ENCODE assay signal across 27 mouse cellular contexts in genomic region chr1:164353443-164353842, GRCm38 (mm10). TPM values are rescaled to one million over a fixed set of nuclear protein-coding genes. Genes with fewer than 3 reads are reported as not detected.
DNase-seq lines count a peak whose midpoint lies in the region; ATAC-seq lines count a peak whose summit lies in the region.
"Had no signal": no experiment of that assay in that cellular context is flagged by ENCODE, and none has a peak within 500 bp of the region (broad histone marks: within the 10 kb centered on the region; RNA-seq: fewer than 3 reads in every experiment).

No protein-coding gene starts in this region.

- H3K4me1 ChIP-seq in hindbrain, embryonic 11.5 days (replicated peaks; ENCODE audit: control insufficient read depth, insufficient read depth, low read length), result no peaks in the 10 kb centered on the region; the same call in 1 of the 2 replicates
- H3K4me1 ChIP-seq in hindbrain, embryonic 10.5 days (replicated peaks), result peaks cover 4% of the 10 kb centered on the region; the same call in 1 of the 2 replicates
- no peaks in the 10 kb centered on the region for H3K4me1 ChIP-seq in neural tube, embryonic 12.5 days
- H3K4me1 ChIP-seq in neural tube, embryonic 15.5 days, result no peaks in the 10 kb centered on the region
- H3K4me1 ChIP-seq in neural tube, embryonic 14.5 days (ENCODE audit: control insufficient read depth, insufficient read depth, low read length), result no peaks in the 10 kb centered on the region
- H3K4me1 ChIP-seq: forebrain, embryonic 10.5 days; heart, embryonic 15.5 days; limb, embryonic 15.5 days; lung, embryonic 15.5 days; megakaryocyte, embryonic 14.5 days had no signal

- 52% methylated on average over 3 of the region's 3 CpGs for WGBS in hindbrain, embryonic 11.5 days
- 45% methylated on average over 3 of the region's 3 CpGs for WGBS in hindbrain, embryonic 10.5 days
- 37% methylated on average over 3 of the region's 3 CpGs for WGBS in neural tube, embryonic 12.5 days
- 24% methylated on average over 3 of the region's 3 CpGs for WGBS in neural tube, embryonic 15.5 days
- 37% methylated on average over 3 of the region's 3 CpGs for WGBS in neural tube, embryonic 14.5 days

- no peak overlapping the region for H3K27ac ChIP-seq in hindbrain, embryonic 11.5 days (ENCODE audit: low read depth, low read length)
- no peak overlapping the region for H3K27ac ChIP-seq in hindbrain, embryonic 10.5 days
- H3K27ac ChIP-seq in neural tube, embryonic 12.5 days, result no peak overlapping the region
- H3K27ac ChIP-seq in neural tube, embryonic 15.5 days (replicated peaks), result no peak overlapping the region
- no peak overlapping the region for H3K27ac ChIP-seq in neural tube, embryonic 14.5 days (ENCODE audit: low read depth, low read length)
- H3K27ac ChIP-seq: forebrain, embryonic 10.5 days; heart, embryonic 15.5 days; limb, embryonic 15.5 days; liver, embryonic 14.5 days; lung, embryonic 15.5 days had no signal

- H3K4me3 ChIP-seq in hindbrain, embryonic 11.5 days (ENCODE audit: low read depth, low read length), result no peak overlapping the region
- no peak overlapping the region for H3K4me3 ChIP-seq in hindbrain, embryonic 10.5 days
- H3K4me3 ChIP-seq in neural tube, embryonic 12.5 days, result no peak overlapping the region
- no peak overlapping the region for H3K4me3 ChIP-seq in neural tube, embryonic 15.5 days (replicated peaks)
- H3K4me3 ChIP-seq in neural tube, embryonic 14.5 days (ENCODE audit: low read depth, low read length), result no peak overlapping the region
- H3K4me3 ChIP-seq: forebrain, embryonic 10.5 days; heart, embryonic 15.5 days; limb, embryonic 15.5 days; lung, embryonic 15.5 days; megakaryocyte, embryonic 14.5 days had no signal

- ATAC-seq in hindbrain, embryonic 11.5 days (ENCODE audit: low FRiP score), result peak; percentile 40; the same call in 1 of the 2 replicates
- 0 out of 2 replicates have a peak, but pooled peaks have one; percentile 21 for ATAC-seq in neural tube, embryonic 12.5 days (ENCODE audit: low FRiP score, low read depth)
- no peak for ATAC-seq in neural tube, embryonic 15.5 days (ENCODE audit: low FRiP score)
- peak; percentile 11; the same call in 1 of the 2 replicates for ATAC-seq in neural tube, embryonic 14.5 days (ENCODE audit: low read depth)
- ATAC-seq: CD4-positive, CD25-positive, alpha-beta regulatory T cell, adult 4 months; forebrain, embryonic 16.5 days; inflammation-experienced regulatory T-cells, adult 6 months had no signal

- H3K36me3 ChIP-seq in hindbrain, embryonic 11.5 days (ENCODE audit: control insufficient read depth, insufficient read depth, low read length), result no peaks in the 10 kb centered on the region
- H3K36me3 ChIP-seq in hindbrain, embryonic 10.5 days, result peaks cover 19% of the 10 kb centered on the region
- peaks cover 2% of the 10 kb centered on the region; the same call in 1 of the 2 replicates for H3K36me3 ChIP-seq in neural tube, embryonic 12.5 days
- peaks cover 1% of the 10 kb centered on the region; the same call in 1 of the 2 replicates for H3K36me3 ChIP-seq in neural tube, embryonic 15.5 days
- 0 out of 2 replicates have a peak, but pooled peaks cover under 1% of the 10 kb centered on the region for H3K36me3 ChIP-seq in neural tube, embryonic 14.5 days (ENCODE audit: control insufficient read depth, insufficient read depth, low read length)
- H3K36me3 ChIP-seq: lung, embryonic 15.5 days had no signal

- no peak overlapping the region for H3K4me2 ChIP-seq in hindbrain, embryonic 11.5 days (replicated peaks; ENCODE audit: low read depth, low read length)
- no peak overlapping the region for H3K4me2 ChIP-seq in neural tube, embryonic 12.5 days (replicated peaks)
- H3K4me2 ChIP-seq in neural tube, embryonic 15.5 days, result no peak overlapping the region
- no peak overlapping the region for H3K4me2 ChIP-seq in neural tube, embryonic 14.5 days (ENCODE audit: low read depth, low read length)
- H3K4me2 ChIP-seq: heart, embryonic 15.5 days; limb, embryonic 15.5 days; lung, embryonic 15.5 days had no signal

- DNase-seq in hindbrain, embryonic 11.5 days (ENCODE audit: low spot score), result no peak
- DNase-seq in hindbrain, embryonic 10.5 days (ENCODE audit: low spot score), result no peak
- peak; percentile 26 for DNase-seq in testis, postnatal 14 days (ENCODE audit: low spot score)
- DNase-seq in left cerebral cortex, adult 11 months (ENCODE audit: low spot score), result no peak
- no peak for DNase-seq in left cerebral cortex, postnatal 36 days (ENCODE audit: low spot score in 2 of 2)
- DNase-seq: adrenal gland, postnatal 25 days; cerebellum, adult 11 months; cerebellum, adult 9-11 months; gastrocnemius, postnatal 36 days; heart, postnatal 4 days; kidney, postnatal 25 days; left cerebral cortex, postnatal 4 days; lung, postnatal 36 days; midbrain, embryonic 14.5 days; spleen, adult 18-20 months had no signal

- intact Hi-C loops in left cerebral cortex, postnatal 36 days (cut with DNase I), result no loop called here

- no peaks in the 10 kb centered on the region for H3K27me3 ChIP-seq in hindbrain, embryonic 11.5 days (ENCODE audit: control insufficient read depth, insufficient read depth, low read length)
- H3K27me3 ChIP-seq in hindbrain, embryonic 10.5 days (ENCODE audit: insufficient read depth, poor library complexity, severe bottlenecking), result no peaks in the 10 kb centered on the region
- H3K27me3 ChIP-seq in neural tube, embryonic 12.5 days (replicated peaks), result no peaks in the 10 kb centered on the region
- no peaks in the 10 kb centered on the region for H3K27me3 ChIP-seq in neural tube, embryonic 15.5 days (replicated peaks)
- H3K27me3 ChIP-seq in neural tube, embryonic 14.5 days (ENCODE audit: control insufficient read depth, insufficient read depth, low read length), result no peaks in the 10 kb centered on the region
- H3K27me3 ChIP-seq: heart, embryonic 15.5 days; limb, embryonic 15.5 days; lung, embryonic 15.5 days; megakaryocyte, embryonic 14.5 days had no signal

- H3K9me3 ChIP-seq in hindbrain, embryonic 11.5 days (ENCODE audit: control insufficient read depth, low read length), result no peaks in the 10 kb centered on the region
- no peaks in the 10 kb centered on the region for H3K9me3 ChIP-seq in hindbrain, embryonic 10.5 days
- no peaks in the 10 kb centered on the region for H3K9me3 ChIP-seq in neural tube, embryonic 12.5 days
- no peaks in the 10 kb centered on the region for H3K9me3 ChIP-seq in neural tube, embryonic 15.5 days (replicated peaks)
- H3K9me3 ChIP-seq in neural tube, embryonic 14.5 days (ENCODE audit: control insufficient read depth, low read length), result no peaks in the 10 kb centered on the region
- H3K9me3 ChIP-seq: forebrain, embryonic 10.5 days; heart, embryonic 15.5 days; limb, embryonic 15.5 days; lung, embryonic 15.5 days had no signal

- H3K9ac ChIP-seq in hindbrain, embryonic 11.5 days (ENCODE audit: low read depth, low read length), result no peak overlapping the region
- H3K9ac ChIP-seq in neural tube, embryonic 12.5 days, result no peak overlapping the region
- no peak overlapping the region for H3K9ac ChIP-seq in neural tube, embryonic 15.5 days (replicated peaks)
- no peak overlapping the region for H3K9ac ChIP-seq in neural tube, embryonic 14.5 days (replicated peaks; ENCODE audit: low read depth, low read length)
- H3K9ac ChIP-seq: heart, embryonic 15.5 days; limb, embryonic 15.5 days; liver, embryonic 14.5 days; lung, embryonic 15.5 days had no signal

RNA-seq across cellular contexts. Expression of gene Blzf1, which starts 46.2 kb away (rescaled TPM):
- 28.8 and 30.8 TPM in 2 replicates for polyA plus RNA-seq in hindbrain, embryonic 11.5 days (2014; fragmentation: Nextera tagmentation; extraction: Ambion mirVana)
- polyA plus RNA-seq in hindbrain, embryonic 10.5 days (2016; fragmentation: Nextera tagmentation; extraction: Ambion mirVana), result 26.2 and 26.4 TPM in 2 replicates
- polyA plus RNA-seq in neural tube, embryonic 12.5 days (2016; fragmentation: Nextera tagmentation; extraction: Ambion mirVana), result 29.2 and 30.6 TPM in 2 replicates
- polyA plus RNA-seq in neural tube, embryonic 15.5 days (2015; fragmentation: Nextera tagmentation; extraction: Ambion mirVana), result 31.5 and 32.1 TPM in 2 replicates
- polyA plus RNA-seq in neural tube, embryonic 14.5 days (2014; fragmentation: Nextera tagmentation; extraction: Ambion mirVana), result 32.1 and 32.6 TPM in 2 replicates
- 10 to 100 TPM; 24.6 to 26.7 TPM for total RNA-seq in left cerebral cortex, postnatal 36 days (2021)

RNA-seq across cellular contexts. Expression of gene Nme7, which starts 49.5 kb away (rescaled TPM):
- 30.4 and 32.8 TPM in 2 replicates for polyA plus RNA-seq in hindbrain, embryonic 11.5 days (2014; fragmentation: Nextera tagmentation; extraction: Ambion mirVana)
- 30.7 and 31.8 TPM in 2 replicates for polyA plus RNA-seq in hindbrain, embryonic 10.5 days (2016; fragmentation: Nextera tagmentation; extraction: Ambion mirVana)
- polyA plus RNA-seq in neural tube, embryonic 12.5 days (2016; fragmentation: Nextera tagmentation; extraction: Ambion mirVana), result 24.9 and 26.4 TPM in 2 replicates
- polyA plus RNA-seq in neural tube, embryonic 15.5 days (2015; fragmentation: Nextera tagmentation; extraction: Ambion mirVana), result 33.1 and 33.6 TPM in 2 replicates
- polyA plus RNA-seq in neural tube, embryonic 14.5 days (2014; fragmentation: Nextera tagmentation; extraction: Ambion mirVana), result 25.6 and 25.8 TPM in 2 replicates
- total RNA-seq in left cerebral cortex, postnatal 36 days (2021), result 10 to 100 TPM; 24.0 to 26.7 TPM
